Mouse (Mus musculus): Measurements from ENCODE around the gene Mapk14. TPM values are rescaled to one million over a fixed set of nuclear protein-coding genes. Genes with fewer than 3 reads are reported as not detected.

Gene Mapk14
- polyA plus RNA-seq, 1 experiment from 2014 or later = 26.5 TPM

GRCm38 (mm10) chr17:28777231-28778005 is 86.3 kb downstream of the Mapk14 start:
- DNase-seq (ENCODE audit: low spot score) (no peak), ATAC-seq (no peak)
- Histone ChIP-seq H3K27me3 (replicated peaks; ENCODE audit: control insufficient read depth, insufficient read depth, low read length) (no peaks in the 10 kb centered on the region), H3K9ac (ENCODE audit: low read length) (no peak overlapping the region), H3K9me3 (replicated peaks; ENCODE audit: control insufficient read depth, low read length) (no peaks in the 10 kb centered on the region), H3K4me2 (ENCODE audit: low read length) (no peak overlapping the region), H3K36me3 (ENCODE audit: control insufficient read depth, insufficient read depth, low read length) (no peaks in the 10 kb centered on the region), H3K27ac (ENCODE audit: low read depth, low read length) (no peak overlapping the region), H3K4me1 (ENCODE audit: control insufficient read depth, insufficient read depth, low read length) (no peaks in the 10 kb centered on the region), H3K4me3 (ENCODE audit: low read depth, low read length) (no peak overlapping the region)
- whole genome bisulfite sequencing = 79% methylated on average over 14 of the region's 16 CpGs

- H3K4me2 ChIP-seq (ENCODE audit: low read length) = no peak overlapping the region
- WGBS = 86% methylated on average over 3 of the region's 3 CpGs
- no peaks in the 10 kb centered on the region for H3K36me3 ChIP-seq (ENCODE audit: control insufficient read depth, insufficient read depth, low read length)
- H3K4me1 ChIP-seq (ENCODE audit: control insufficient read depth, insufficient read depth, low read length) = no peaks in the 10 kb centered on the region
- DNase-seq (ENCODE audit: low spot score) = no peak
- H3K4me3 ChIP-seq (ENCODE audit: low read depth, low read length) = no peak overlapping the region
- H3K9ac ChIP-seq (ENCODE audit: low read length) = no peak overlapping the region
- no peak for ATAC-seq
- no peak overlapping the region for H3K27ac ChIP-seq (ENCODE audit: low read depth, low read length)
- H3K9me3 ChIP-seq (replicated peaks; ENCODE audit: control insufficient read depth, low read length) = no peaks in the 10 kb centered on the region
- no peaks in the 10 kb centered on the region for H3K27me3 ChIP-seq (replicated peaks; ENCODE audit: control insufficient read depth, insufficient read depth, low read length)
Observed at GRCm38 (mm10) chr17:28779735-28780134, 88.6 kb downstream of the Mapk14 start.

DNA sequence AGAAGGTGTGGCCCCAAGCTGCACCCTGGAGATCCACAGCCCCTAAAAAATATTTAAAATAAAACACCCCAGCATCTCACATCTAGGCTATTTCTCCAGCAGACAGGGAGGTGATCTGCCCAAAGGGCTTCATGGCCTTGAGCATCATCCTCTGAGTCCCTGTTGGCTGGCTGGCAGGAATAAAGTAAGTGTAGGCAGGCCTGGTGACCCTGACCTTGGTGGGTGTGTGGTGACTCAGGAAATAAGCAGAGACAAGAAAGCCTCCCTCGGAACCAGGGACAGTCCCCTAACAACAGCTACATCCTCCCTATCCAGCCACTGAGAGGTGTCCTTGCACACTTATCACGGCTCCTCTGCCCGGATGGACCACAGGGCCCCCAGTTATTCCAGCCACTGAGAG is 89.7 kb downstream of the Mapk14 start:
- H3K9ac ChIP-seq (ENCODE audit: low read length) = no peak overlapping the region
- H3K27ac ChIP-seq (ENCODE audit: low read depth, low read length) = no peak overlapping the region
- no peaks in the 10 kb centered on the region for H3K36me3 ChIP-seq (ENCODE audit: control insufficient read depth, insufficient read depth, low read length)
- H3K9me3 ChIP-seq (replicated peaks; ENCODE audit: control insufficient read depth, low read length) = no peaks in the 10 kb centered on the region
- no peaks in the 10 kb centered on the region for H3K4me1 ChIP-seq (ENCODE audit: control insufficient read depth, insufficient read depth, low read length)
- no peak overlapping the region for H3K4me3 ChIP-seq (ENCODE audit: low read depth, low read length)
- DNase-seq (ENCODE audit: low spot score) = no peak
- H3K27me3 ChIP-seq (replicated peaks; ENCODE audit: control insufficient read depth, insufficient read depth, low read length) = no peaks in the 10 kb centered on the region
- 96% methylated on average over 3 of the region's 3 CpGs for WGBS
- no peak overlapping the region for H3K4me2 ChIP-seq (ENCODE audit: low read length)
- no peak for ATAC-seq

- H3K4me2 ChIP-seq (ENCODE audit: low read length) = no peak overlapping the region
- H3K9ac ChIP-seq (ENCODE audit: low read length) = no peak overlapping the region
- no peak overlapping the region for H3K27ac ChIP-seq (ENCODE audit: low read depth, low read length)
- no peak for ATAC-seq
- H3K27me3 ChIP-seq (replicated peaks; ENCODE audit: control insufficient read depth, insufficient read depth, low read length) = no peaks in the 10 kb centered on the region
- H3K9me3 ChIP-seq (replicated peaks; ENCODE audit: control insufficient read depth, low read length) = no peaks in the 10 kb centered on the region
- H3K36me3 ChIP-seq (ENCODE audit: control insufficient read depth, insufficient read depth, low read length) = no peaks in the 10 kb centered on the region
- no peak overlapping the region for H3K4me3 ChIP-seq (ENCODE audit: low read depth, low read length)
- no peaks in the 10 kb centered on the region for H3K4me1 ChIP-seq (ENCODE audit: control insufficient read depth, insufficient read depth, low read length)
- DNase-seq (ENCODE audit: low spot score) = no peak
- WGBS = 47% methylated on average over 9 of the region's 9 CpGs
Observed at GRCm38 (mm10) chr17:28781290-28782045, 90.3 kb downstream of the Mapk14 start.

- Histone ChIP-seq H3K9ac (ENCODE audit: low read length) (no peak overlapping the region), H3K27ac (ENCODE audit: low read depth, low read length) (no peak overlapping the region), H3K4me1 (ENCODE audit: control insufficient read depth, insufficient read depth, low read length) (no peaks in the 10 kb centered on the region), H3K27me3 (replicated peaks; ENCODE audit: control insufficient read depth, insufficient read depth, low read length) (no peaks in the 10 kb centered on the region), H3K4me3 (ENCODE audit: low read depth, low read length) (no peak overlapping the region), H3K36me3 (ENCODE audit: control insufficient read depth, insufficient read depth, low read length) (no peaks in the 10 kb centered on the region), H3K4me2 (ENCODE audit: low read length) (no peak overlapping the region), H3K9me3 (replicated peaks; ENCODE audit: control insufficient read depth, low read length) (no peaks in the 10 kb centered on the region)
- no peak for ATAC-seq
- WGBS = 93% methylated on average over 3 of the region's 3 CpGs
- DNase-seq (ENCODE audit: low spot score) = no peak
Observed at GRCm38 (mm10) chr17:28785036-28785435, 93.9 kb downstream of the Mapk14 start.

DNA sequence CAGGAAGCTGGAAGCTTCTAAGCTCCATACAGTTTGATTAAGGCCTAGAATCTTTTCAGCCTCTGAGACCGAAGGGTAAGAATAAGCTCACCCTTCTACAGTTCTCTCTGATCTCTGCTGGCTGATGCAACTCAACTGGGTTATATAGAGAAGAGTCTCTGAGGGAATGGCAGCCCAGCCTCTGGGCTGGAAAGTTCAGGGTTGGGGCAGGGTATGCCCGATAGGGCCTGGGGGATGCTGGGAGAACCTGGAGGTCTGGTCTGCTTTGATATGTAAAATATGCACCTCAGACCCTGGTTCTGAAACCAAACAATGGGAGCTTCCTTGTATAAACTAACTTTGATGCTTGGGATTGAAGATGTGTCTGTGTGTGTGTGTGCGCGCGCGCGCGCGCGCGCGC is 96.4 kb downstream of the Mapk14 start:
- DNase-seq (ENCODE audit: low spot score) (no peak), ATAC-seq (no peak)
- Histone ChIP-seq H3K4me3 (ENCODE audit: low read depth, low read length) (no peak overlapping the region), H3K9ac (ENCODE audit: low read length) (no peak overlapping the region), H3K27me3 (replicated peaks; ENCODE audit: control insufficient read depth, insufficient read depth, low read length) (no peaks in the 10 kb centered on the region), H3K27ac (ENCODE audit: low read depth, low read length) (no peak overlapping the region), H3K36me3 (ENCODE audit: control insufficient read depth, insufficient read depth, low read length) (no peaks in the 10 kb centered on the region), H3K4me2 (ENCODE audit: low read length) (no peak overlapping the region), H3K4me1 (ENCODE audit: control insufficient read depth, insufficient read depth, low read length) (no peaks in the 10 kb centered on the region), H3K9me3 (replicated peaks; ENCODE audit: control insufficient read depth, low read length) (no peaks in the 10 kb centered on the region)
- 97% methylated on average over 12 of the region's 12 CpGs for WGBS

DNA sequence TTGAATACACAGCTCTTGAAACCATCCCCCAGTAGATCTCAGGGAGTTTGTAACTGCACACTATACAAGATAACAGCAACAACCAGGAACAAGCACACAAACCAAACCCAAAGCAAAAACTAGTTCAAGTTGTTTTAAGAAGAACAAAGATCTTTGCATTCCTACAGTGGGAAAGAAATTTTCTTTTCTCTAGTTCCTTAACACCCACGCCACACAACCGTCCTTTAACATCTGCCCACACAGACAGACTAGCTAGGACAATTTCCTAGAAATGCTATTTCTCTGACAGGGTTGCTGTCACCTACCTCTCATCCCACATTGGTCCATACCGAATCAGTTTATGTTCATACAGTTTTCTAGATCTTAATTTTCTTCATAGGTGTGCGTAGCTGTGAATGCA is 105.9 kb downstream of the Mapk14 start:
- no peaks in the 10 kb centered on the region for H3K9me3 ChIP-seq (replicated peaks; ENCODE audit: control insufficient read depth, low read length)
- no peak overlapping the region for H3K9ac ChIP-seq (ENCODE audit: low read length)
- no peak overlapping the region for H3K27ac ChIP-seq (ENCODE audit: low read depth, low read length)
- H3K4me3 ChIP-seq (ENCODE audit: low read depth, low read length) = no peak overlapping the region
- 91% methylated on average over 4 of the region's 4 CpGs for WGBS
- ATAC-seq (no peak), DNase-seq (ENCODE audit: low spot score) (no peak)
- peaks cover 11% of the 10 kb centered on the region; the same call in 1 of the 2 replicates for H3K4me1 ChIP-seq (ENCODE audit: control insufficient read depth, insufficient read depth, low read length)
- H3K4me2 ChIP-seq (ENCODE audit: low read length) = no peak overlapping the region
- H3K36me3 ChIP-seq (ENCODE audit: control insufficient read depth, insufficient read depth, low read length) = no peaks in the 10 kb centered on the region
- no peaks in the 10 kb centered on the region for H3K27me3 ChIP-seq (replicated peaks; ENCODE audit: control insufficient read depth, insufficient read depth, low read length)
